Mouse (Mus musculus) adrenal gland, postnatal 10 days (tissue): ENCODE results near the gene Fgd1. TPM values are rescaled to one million over a fixed set of nuclear protein-coding genes. Genes with fewer than 3 reads are reported as not detected.
A peak's percentile ranks its signal among the peaks of the same experiment; 100 is the strongest.

Experiments
- DNase-seq: peaks from one replicate; pipeline ENCODE4 v3.0.0; 2021; ENCODE audit warnings: mixed read lengths
- total RNA-seq, 2 experiments: library from RNA; stranded (reverse); gene quantifications; 2 replicates each; pipeline ENCODE4 v1.2.3; 2021

Gene Fgd1
- total RNA-seq, 2 experiments from 2014 or later, result 17.4 to 19.7 TPM

GRCm38 (mm10) chrX:151087418-151087817 is 41.5 kb downstream of the Fgd1 start:
- no peak for DNase-seq

- peak; percentile 79 for DNase-seq
Measured at GRCm38 (mm10) chrX:151096171-151097058, 50.5 kb downstream of the Fgd1 start, which contains the start of gene Tsr2. TSS of gene Tsr2 (minus strand) at chrX:151096543.

- DNase-seq, result no peak
Measured at GRCm38 (mm10) chrX:151107301-151108067, 61.5 kb downstream of the Fgd1 start.

GRCm38 (mm10) chrX:151116795-151117194 is 70.8 kb downstream of the Fgd1 start:
- peak; percentile 37 for DNase-seq

- DNase-seq, result peak; percentile 2
Measured at GRCm38 (mm10) chrX:151117432-151117831, 71.5 kb downstream of the Fgd1 start.

- DNase-seq, result no peak
Measured at GRCm38 (mm10) chrX:151123933-151124332, 78.0 kb downstream of the Fgd1 start.

GRCm38 (mm10) chrX:151130493-151130892 is 84.5 kb downstream of the Fgd1 start:
- no peak for DNase-seq

- peak; percentile 3 for DNase-seq
Measured at GRCm38 (mm10) chrX:151132785-151133184, 86.8 kb downstream of the Fgd1 start.

Other genes with a start within 250 kb of the Fgd1 start
- 100 to 1,000 TPM; 127 to 141 TPM for gene Maged2, start 231.8 kb upstream of the Fgd1 start, total RNA-seq
- 10 to 100 TPM; 48.5 to 49.2 TPM for gene Gnl3l, start 28.8 kb upstream of the Fgd1 start, total RNA-seq
- gene Tsr2, start 50.4 kb downstream of the Fgd1 start, total RNA-seq, result 10 to 100 TPM; 26.0 to 32.0 TPM
- 1 to 10 TPM; 1.7 to 2.1 TPM for gene Wnk3, start 151.9 kb downstream of the Fgd1 start, total RNA-seq